ENCODE assay signal across 8 mouse cellular contexts in the genomic region with DNA sequence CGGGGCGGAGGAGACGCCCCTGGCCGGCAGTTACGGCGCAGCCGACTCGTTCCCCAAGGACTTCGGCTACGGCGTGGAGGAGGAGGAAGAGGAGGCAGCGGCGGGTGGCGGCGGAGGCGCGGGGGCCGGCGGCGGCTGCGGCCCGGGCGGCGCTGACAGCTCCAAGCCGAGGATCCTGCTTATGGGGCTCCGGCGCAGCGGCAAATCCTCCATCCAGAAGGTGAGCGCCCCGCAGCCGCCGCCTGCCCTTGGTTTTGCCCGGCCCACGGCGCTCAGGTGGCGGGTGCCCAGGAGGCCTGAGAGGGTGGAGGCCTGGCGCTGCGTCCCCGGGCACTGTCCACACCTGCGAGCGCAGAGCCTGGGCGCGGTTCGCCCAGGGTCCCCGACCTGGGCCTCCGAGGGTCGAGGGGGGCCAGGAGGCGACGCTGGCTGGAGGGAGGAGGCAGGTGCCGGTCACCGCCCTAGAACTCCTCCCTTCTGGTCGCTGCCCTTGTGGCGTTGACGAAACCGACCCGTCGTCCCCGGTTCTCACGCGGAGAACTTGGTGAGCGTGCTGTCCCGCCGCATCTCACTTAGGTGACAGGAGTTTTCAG. TPM values are rescaled to one million over a fixed set of nuclear protein-coding genes. Genes with fewer than 3 reads are reported as not detected.
DNase-seq lines count a peak whose midpoint lies in the region; ATAC-seq lines count a peak whose summit lies in the region.

Gene 4930535I16Rik (minus strand): TSS at position 475 of the 593 bp plus-strand sequence.

- peak; percentile 35 for DNase-seq in 3T3-L1 (ENCODE audit: low read depth, low spot score)
- peak; percentile 42 for DNase-seq in CD4-positive, CD25-positive, alpha-beta regulatory T cell, adult 2 months (ENCODE audit: low read depth, low spot score)
- DNase-seq in embryo, embryonic 10.5 days (ENCODE audit: low spot score): peak; percentile 48
- no peak for DNase-seq in limb, embryonic 11.5 days (ENCODE audit: low spot score)
- peak; percentile 31 for DNase-seq in mesoderm, embryonic 11.5 days (ENCODE audit: low read depth, low spot score)
- DNase-seq in frontal cortex, postnatal 36 days (ENCODE audit: low spot score in 2 of 2): no peak
- DNase-seq in cerebellum, adult 9-11 months: no peak

- peak within 1 kb of the TSS; percentile 95 to 98 for H3K4me3 ChIP-seq in heart, embryonic 14.5 days (ENCODE audit: control insufficient read depth in 1 of 2, insufficient read depth in 1 of 2, low read depth in 1 of 2, low read length in 2 of 2)
- H3K4me3 ChIP-seq in limb, embryonic 11.5 days (ENCODE audit: low read depth, low read length): peak within 1 kb of the TSS; percentile 95

- H3K27me3 ChIP-seq in heart, embryonic 14.5 days (ENCODE audit: control insufficient read depth, insufficient read depth, low read length): no peaks in the 10 kb centered on the region
- H3K27me3 ChIP-seq in limb, embryonic 11.5 days (ENCODE audit: control insufficient read depth, insufficient read depth, low read length): no peaks in the 10 kb centered on the region

- under 1% methylated on average over 53 of the region's 63 CpGs for WGBS in heart, embryonic 14.5 days
- under 1% methylated on average over 59 of the region's 63 CpGs for WGBS in limb, embryonic 11.5 days

- H3K4me2 ChIP-seq in heart, embryonic 14.5 days (ENCODE audit: low read length): peak within 1 kb of the TSS; percentile 82
- H3K4me2 ChIP-seq in limb, embryonic 11.5 days (ENCODE audit: low read depth, severe bottlenecking): peak within 1 kb of the TSS; percentile 89

- H3K27ac ChIP-seq in heart, embryonic 14.5 days (replicated peaks in 1 of 2; ENCODE audit: control insufficient read depth in 1 of 2, insufficient read depth in 1 of 2, low read depth in 2 of 2, low read length in 2 of 2): peak within 1 kb of the TSS; percentile 76 to 87
- peak within 1 kb of the TSS; percentile 62 for H3K27ac ChIP-seq in limb, embryonic 11.5 days (replicated peaks; ENCODE audit: low read depth, low read length)

- peak; percentile 46 for ATAC-seq in heart, embryonic 14.5 days (ENCODE audit: insufficient number of reproducible peaks, insufficient read depth, low FRiP score, low read depth)
- ATAC-seq in limb, embryonic 11.5 days (ENCODE audit: insufficient number of reproducible peaks, low FRiP score, low TSS enrichment, low read depth): peak; percentile 31

- H3K9me3 ChIP-seq in heart, embryonic 14.5 days (ENCODE audit: control insufficient read depth, low read length): no peaks in the 10 kb centered on the region
- no peaks in the 10 kb centered on the region for H3K9me3 ChIP-seq in limb, embryonic 11.5 days (ENCODE audit: control insufficient read depth, low read length)

- H3K36me3 ChIP-seq in heart, embryonic 14.5 days (ENCODE audit: control insufficient read depth, insufficient read depth, low read length): peaks cover 41% of the 10 kb centered on the region
- peaks cover 5% of the 10 kb centered on the region; the same call in 1 of the 2 replicates for H3K36me3 ChIP-seq in limb, embryonic 11.5 days (ENCODE audit: control insufficient read depth, insufficient read depth, low read length)

- peaks cover 6 to 22% of the 10 kb centered on the region in 2 experiments for H3K4me1 ChIP-seq in heart, embryonic 14.5 days (ENCODE audit: control insufficient read depth in 2 of 2, insufficient read depth in 2 of 2, low read length in 2 of 2)
- peaks cover 4% of the 10 kb centered on the region; the same call in 1 of the 2 replicates for H3K4me1 ChIP-seq in limb, embryonic 11.5 days (ENCODE audit: control insufficient read depth, insufficient read depth, low read length)

- peak within 1 kb of the TSS; percentile 95 for H3K9ac ChIP-seq in heart, embryonic 14.5 days (ENCODE audit: low read length)
- H3K9ac ChIP-seq in limb, embryonic 11.5 days (ENCODE audit: low read length): peak within 1 kb of the TSS; percentile 87

RNA-seq across cellular contexts. Expression of gene 4930535I16Rik, which starts in this region (rescaled TPM):
- not detected in 2 replicates for polyA plus RNA-seq in heart, embryonic 14.5 days (2014; fragmentation: Nextera tagmentation; extraction: Ambion mirVana)
- not detected in 2 replicates for polyA plus RNA-seq in limb, embryonic 11.5 days (2014; fragmentation: Nextera tagmentation; extraction: Ambion mirVana)

Comparison
In these comparisons a context has a peak if more than half of its experiments do, and no peak if none do; other contexts are left out.
1. Peak in ATAC-seq, H3K4me3 ChIP-seq, H3K27ac ChIP-seq, H3K9ac ChIP-seq and H3K4me2 ChIP-seq in heart, embryonic 14.5 days; RNA of the gene not detected or under 1 TPM.
2. Peak in ATAC-seq, H3K4me3 ChIP-seq, H3K27ac ChIP-seq, H3K9ac ChIP-seq and H3K4me2 ChIP-seq in limb, embryonic 11.5 days; RNA of the gene not detected or under 1 TPM.
3. DNase-seq: peak in 3T3-L1 (single experiment), CD4-positive, CD25-positive, alpha-beta regulatory T cell, adult 2 months (single experiment), embryo, embryonic 10.5 days (single experiment) and mesoderm, embryonic 11.5 days (single experiment); none in limb, embryonic 11.5 days (single experiment), frontal cortex, postnatal 36 days (0 of 2) and cerebellum, adult 9-11 months (single experiment).